Mouse (Mus musculus): Measurements from ENCODE around the gene Gm49337.

The Gm49337 gene

GRCm38 (mm10) chr4:116173072-116173471, at the start of gene Gm49337, which contains the start of gene 1700042G07Rik:
Gm49337 (plus strand) TSS chr4:116173384.
1700042G07Rik (plus strand) TSS chr4:116173372.
- no peak for DNase-seq (ENCODE audit: low spot score in 2 of 2)

DNA sequence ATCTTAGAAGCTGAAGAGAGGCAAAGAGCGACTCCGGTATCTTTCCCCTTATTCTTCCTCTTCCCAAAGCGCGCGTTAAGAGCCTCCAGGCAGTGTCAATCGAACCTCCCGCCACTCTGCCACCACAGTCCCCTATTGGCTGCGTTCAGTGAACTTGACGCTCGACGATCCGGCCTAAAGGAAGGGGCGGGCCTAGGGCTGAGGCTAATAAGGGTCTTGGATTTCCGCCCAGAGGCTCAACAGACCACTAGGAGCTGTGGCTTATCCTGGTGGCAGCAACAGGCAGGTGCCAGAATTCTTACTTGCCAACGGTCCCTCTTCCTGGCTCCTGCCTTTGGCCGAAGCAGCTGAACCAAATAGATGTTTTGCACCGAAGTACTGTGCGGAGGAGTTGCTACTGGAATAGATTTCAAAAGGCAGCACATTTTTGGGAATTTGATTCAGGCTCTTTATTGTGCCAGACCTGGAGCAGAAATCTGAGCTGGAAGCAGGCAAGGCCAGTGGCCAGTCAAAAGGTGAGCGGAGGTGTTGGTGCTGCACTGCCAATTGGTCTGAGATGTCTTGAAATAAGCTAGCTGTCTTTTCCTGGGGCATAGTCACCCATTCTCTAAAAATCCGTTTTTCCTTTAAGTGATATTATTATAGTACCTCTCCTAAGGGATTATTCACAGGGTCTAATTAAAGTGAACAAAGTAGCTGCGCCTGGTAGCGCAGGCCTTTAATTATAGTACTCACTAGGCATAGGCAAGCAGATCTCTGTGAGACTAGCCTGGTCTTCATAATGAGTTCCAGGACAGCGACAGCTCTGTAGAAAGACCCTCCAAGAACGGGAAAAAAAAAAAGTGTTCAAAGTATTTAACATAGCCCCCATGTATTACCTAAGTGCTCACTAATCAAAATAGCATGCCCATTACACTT, 49.3 kb upstream of the Gm49337 start, which contains the start of the genes Rad54l and Pomgnt1:
TSS of gene Rad54l (minus strand) at position 89 of the 918 bp plus-strand sequence.
TSS of gene Pomgnt1 (plus strand) at position 239 of the 918 bp plus-strand sequence.
- DNase-seq (ENCODE audit: low spot score in 2 of 2) = peak; percentile 60 to 78

GRCm38 (mm10) chr4:116125803-116126386, 47.3 kb upstream of the Gm49337 start:
- DNase-seq (ENCODE audit: low spot score in 2 of 2) = no peak

- DNase-seq (ENCODE audit: low spot score in 2 of 2) = no peak
Observed at GRCm38 (mm10) chr4:116127956-116128355, 45.2 kb upstream of the Gm49337 start.

DNA sequence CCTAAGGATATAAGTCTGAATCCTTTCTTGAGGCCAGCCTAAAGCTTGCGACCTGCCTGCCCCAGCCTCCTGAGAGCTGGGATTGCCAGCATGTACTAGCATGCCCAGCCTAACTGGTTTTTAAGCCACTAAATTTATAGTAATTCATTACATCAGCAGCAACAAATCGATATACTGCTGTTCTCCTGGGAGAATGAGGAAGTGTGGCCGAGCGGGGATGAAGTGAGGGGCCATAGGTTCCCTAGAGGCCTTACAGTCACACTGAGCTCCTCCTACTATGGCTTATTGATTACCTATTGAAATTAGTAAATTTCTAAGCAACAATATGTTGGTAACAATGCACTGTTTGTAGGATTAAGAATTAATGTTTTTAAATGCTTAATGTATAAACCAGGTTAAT, 40.1 kb upstream of the Gm49337 start:
- no peak for DNase-seq (ENCODE audit: low spot score in 2 of 2)

DNA sequence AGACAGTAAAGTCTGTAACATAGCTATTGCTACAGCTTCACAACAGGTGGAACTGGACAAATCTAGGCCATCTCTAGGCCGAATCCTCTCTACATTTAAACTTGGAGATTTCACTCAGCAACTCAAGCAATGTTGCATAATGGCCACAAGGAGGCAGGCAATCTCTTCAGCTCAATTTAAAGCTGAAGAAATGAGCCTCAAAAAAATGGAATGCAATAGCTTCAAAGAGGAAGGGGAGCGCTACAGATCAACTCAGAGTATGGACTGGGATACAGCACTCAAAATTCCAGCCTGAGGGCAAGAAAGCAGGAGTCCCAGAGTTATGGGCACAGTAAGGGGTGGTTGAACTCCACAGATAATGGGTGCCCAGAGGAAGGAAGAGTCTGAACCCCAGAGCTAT, 38.2 kb upstream of the Gm49337 start:
- peak in 1 of 2 experiments; percentile 19 for DNase-seq (ENCODE audit: low spot score in 2 of 2)

DNA sequence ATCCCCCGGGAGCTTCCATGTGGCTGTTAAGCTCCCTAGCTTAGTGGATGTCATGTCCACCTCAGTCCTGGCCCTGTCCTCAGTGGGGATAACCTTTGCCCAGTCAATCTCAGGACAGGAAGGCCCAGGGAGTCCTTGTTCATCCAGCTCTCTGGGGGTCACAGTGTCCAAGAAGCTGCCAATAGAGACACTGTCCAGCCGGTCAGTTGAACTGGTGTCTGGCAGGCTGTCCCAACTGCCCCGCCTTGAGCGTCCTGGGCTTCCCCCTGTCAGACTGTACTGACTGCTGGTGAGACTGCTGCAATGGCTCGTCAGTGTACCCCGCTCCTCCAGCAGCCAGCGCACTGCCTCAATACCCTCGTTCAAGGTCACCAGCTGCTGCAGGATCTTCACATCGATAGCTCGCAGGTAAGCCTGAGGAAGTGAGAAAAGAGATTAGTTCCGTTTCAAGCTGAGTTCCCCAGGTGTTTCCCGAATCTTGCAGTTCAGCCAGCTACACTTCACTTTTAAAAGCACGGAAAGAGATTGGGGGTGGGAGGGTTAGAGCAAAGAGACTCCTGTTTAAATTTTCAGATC, 35.7 kb upstream of the Gm49337 start:
- no peak for DNase-seq (ENCODE audit: low spot score in 2 of 2)

- DNase-seq (ENCODE audit: low spot score in 2 of 2) = no peak
Observed at GRCm38 (mm10) chr4:116140801-116141574, 32.2 kb upstream of the Gm49337 start.

DNA sequence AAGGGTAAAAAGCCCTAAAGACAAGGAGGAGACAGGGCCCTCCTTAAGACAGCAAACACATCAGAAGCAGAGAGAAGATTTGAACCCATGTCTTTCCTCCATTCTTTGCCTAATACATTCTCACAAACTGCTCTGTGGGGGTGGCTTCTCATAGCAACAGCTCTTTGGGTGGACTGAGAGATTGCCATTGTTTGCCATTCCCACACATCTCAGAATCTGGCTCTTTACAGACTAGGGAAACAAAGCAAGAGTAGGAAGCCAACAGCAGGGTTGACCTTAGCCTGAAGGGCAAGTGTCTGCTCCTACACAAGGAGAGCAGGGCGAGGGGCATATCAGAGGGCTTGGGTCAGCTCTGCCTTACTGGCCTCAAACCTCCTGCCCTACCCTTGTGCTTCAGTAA, 31.4 kb upstream of the Gm49337 start:
- DNase-seq (ENCODE audit: low spot score in 2 of 2) = no peak

DNA sequence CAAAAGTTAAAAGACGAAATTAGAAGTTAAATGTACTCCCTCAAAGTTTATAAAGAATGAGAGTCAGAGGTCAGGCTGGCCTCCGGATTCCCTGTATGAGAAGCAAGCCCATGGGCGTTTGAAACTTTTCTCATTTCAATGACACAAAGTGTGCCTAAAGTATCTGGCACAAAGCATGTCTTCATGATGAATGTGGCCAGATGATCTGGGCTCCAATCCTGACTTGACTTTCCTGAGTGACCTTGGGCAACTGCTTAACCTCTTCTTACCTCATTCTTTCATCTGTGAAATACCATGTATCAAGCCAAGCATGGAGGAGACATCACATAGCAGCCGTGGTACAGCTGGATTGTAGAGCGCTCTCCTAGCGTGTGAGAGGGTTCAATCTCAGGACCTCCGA, 30.9 kb upstream of the Gm49337 start:
- DNase-seq (ENCODE audit: low spot score in 2 of 2) = no peak

DNA sequence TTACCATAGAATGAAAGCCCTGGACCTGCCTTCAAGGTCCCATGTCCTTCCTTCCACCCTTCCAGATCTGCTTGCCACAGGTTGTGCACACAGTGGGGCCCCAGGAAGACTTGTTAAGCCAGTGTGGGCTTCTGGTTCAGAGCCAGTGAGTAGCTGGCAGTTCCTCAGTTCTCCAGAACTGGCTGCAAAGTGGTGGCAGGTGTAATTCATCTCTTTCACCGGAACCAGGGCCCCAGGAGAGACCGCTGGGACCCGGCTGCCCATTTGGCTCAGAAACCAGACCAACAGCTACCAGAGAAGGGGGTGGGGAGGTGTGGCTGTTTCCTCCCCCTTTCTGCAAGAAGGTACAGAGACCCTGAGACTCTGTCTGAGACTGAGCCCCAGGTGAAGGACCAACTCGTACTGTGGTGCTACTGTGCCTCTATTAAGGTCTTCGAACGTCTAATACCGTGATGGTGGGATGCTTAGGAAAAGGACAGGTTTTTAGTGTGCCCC, 29.8 kb upstream of the Gm49337 start:
- DNase-seq (ENCODE audit: low spot score in 2 of 2) = no peak

DNA sequence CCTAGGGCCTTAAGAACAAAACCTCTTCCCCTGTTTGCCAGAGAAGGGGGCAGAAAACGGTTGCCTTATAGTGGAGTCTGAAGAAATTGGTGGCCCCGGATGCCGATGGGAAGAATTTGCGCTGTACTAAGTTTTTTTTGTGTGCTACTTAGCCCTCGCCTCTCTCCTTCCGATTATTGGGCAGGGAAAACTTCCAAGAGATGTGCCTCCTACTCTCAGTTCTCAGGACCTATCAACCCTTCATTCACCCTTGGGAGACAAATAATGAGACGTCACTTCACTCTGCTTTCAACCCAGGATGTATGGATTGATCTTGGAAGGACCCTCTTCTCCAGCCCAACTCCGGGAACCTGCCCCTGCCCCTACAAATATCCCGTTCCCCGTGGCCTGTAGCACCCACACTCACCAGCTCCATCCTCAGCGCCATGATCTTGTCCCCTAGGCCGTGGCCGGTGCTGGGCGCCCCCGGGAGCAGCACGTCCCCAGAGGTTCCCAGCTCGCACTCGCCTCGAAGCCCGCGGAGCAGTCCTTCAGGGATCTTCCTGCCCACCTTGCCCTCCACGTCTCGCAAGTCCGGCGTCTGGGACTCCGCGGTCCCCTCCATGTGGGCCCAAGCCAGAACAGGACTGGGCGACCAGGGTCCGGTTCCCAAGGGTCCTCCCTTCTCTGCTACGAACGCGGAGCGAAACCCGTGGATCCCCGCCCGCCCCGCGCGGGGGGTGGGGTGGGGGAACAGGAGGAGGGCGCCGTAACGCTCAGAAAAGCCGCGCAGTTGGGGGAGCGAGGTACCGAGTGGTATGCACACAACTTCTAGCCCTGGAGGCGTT, 29.1 kb upstream of the Gm49337 start:
- DNase-seq (ENCODE audit: low spot score in 2 of 2) = peak; percentile 49 to 60

DNA sequence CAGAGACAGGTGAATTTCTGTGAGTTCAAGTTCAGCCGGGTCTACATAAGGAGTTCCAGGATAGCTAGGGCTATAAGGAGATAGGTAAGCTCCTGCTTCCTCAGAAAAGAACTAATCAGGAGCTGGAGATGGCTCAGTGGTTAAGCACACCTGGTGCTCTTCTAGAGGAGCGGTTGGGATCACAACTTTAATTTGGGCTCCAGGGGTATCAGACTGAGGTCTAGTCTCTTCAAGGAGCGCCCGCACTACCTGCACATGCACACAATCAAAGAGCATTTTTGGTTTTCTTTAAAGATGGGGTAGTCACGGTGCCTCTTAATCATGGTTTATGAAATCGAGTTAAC, 23.4 kb upstream of the Gm49337 start:
- no peak for DNase-seq (ENCODE audit: low spot score in 2 of 2)

DNA sequence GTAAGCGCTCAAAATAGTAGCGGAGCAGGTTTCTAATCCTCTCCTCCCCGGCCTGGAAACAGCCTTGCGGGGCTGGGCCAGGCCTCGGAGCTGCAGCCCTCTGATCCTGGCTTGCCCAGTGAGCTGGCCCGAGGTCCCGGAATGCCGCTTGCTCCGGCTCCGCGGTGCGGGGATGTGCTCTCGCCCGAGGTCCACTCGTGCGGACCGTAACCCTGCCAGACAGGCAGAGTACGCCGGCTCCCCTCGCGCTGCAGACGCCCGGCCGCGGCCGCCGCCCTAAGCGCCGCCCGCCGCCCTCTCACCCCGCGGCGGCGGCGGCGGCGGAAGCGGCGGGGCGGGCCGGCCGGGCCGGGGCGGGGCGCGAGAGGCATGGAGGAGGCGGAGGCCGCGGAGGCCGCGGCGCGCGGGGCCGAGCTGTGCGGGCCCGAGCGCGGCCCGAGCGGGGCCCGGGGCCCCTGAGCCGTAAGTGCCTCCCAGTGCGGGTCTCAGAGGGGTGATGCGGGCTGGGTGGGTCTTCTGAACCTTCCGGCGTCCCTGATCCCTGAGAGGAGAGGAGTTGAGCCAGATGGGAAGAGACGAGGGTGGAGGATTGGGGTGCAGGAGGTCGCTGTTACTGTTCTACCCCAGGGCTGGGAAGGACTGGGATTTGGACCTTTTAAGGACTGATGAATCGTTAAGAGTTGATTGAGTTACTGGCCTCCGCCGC, 22.9 kb upstream of the Gm49337 start:
- DNase-seq (ENCODE audit: low spot score in 2 of 2) = peak; percentile 37 to 74

DNA sequence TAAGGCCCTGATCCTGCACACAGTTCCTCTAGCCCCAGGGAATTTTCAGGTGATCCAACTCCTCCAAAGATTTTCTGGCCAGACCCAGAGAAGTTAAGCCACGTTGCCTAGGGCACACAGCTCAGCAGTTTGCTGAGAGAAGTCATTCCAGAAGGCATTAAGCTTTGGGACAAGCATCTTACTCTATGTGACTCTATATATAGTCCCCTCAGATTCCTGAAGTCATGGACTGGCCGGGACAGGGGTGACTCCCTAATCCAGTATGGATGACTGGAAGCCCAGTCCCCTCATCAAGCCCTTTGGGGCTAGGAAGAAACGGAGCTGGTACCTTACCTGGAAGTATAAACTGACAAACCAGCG, 22.3 kb upstream of the Gm49337 start:
- no peak for DNase-seq (ENCODE audit: low spot score in 2 of 2)

DNA sequence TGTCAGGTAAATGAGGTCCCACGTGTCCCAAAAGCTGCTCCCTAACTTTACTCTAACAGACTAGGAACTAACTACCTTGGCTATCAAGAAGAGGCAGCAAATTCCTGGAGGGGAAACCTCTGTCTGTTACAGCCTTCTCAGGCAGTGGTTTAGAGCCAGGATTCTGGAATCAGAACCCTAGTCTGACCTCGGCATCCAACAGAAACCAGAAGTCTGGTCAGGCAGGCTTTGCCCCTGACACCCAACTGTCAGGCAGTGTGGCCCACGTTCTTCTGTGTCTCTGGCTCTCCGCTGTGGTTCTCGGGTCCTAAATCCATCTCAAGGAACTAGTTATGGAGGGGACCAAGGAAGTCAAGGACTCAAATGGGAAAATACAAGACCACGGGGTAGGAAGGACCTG, 21.9 kb upstream of the Gm49337 start, which contains the start of gene Lurap1:
TSS of gene Lurap1 (minus strand) at position 101 of the 400 bp plus-strand sequence.
- DNase-seq (ENCODE audit: low spot score in 2 of 2) = no peak

- no peak for DNase-seq (ENCODE audit: low spot score in 2 of 2)
Observed at GRCm38 (mm10) chr4:116152702-116153101, 20.5 kb upstream of the Gm49337 start.

GRCm38 (mm10) chr4:116157882-116158281, 15.3 kb upstream of the Gm49337 start:
- no peak for DNase-seq (ENCODE audit: low spot score in 2 of 2)

DNA sequence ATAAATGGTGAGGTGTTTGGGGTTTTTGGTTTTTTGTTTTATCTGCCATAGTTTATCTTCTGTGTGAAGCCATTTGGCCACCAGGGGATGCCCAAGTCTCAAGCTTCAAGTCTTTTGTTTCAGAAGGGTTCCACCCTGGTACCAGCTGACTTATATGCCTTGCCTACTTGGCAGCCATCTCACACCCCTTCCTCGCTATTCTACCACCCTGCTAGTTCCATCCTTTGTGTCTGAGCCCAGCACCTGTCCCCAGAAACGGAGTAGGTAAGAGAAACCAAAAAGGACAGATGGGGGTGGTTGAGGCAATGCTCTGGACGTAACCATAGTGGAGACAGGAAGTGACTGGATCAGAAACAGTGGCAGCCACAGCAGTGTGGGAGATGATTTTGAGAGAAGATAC, 13.3 kb upstream of the Gm49337 start:
- DNase-seq (ENCODE audit: low spot score in 2 of 2) = peak; percentile 40 to 57

- no peak for DNase-seq (ENCODE audit: low spot score in 2 of 2)
Observed at GRCm38 (mm10) chr4:116160769-116161168, 12.4 kb upstream of the Gm49337 start.

Measured in thymus, postnatal 10 days (tissue).